Mouse (Mus musculus) urinary bladder, postnatal 14 days (tissue): ENCODE measurements around the gene Mettl13.
A peak's percentile ranks its signal among the peaks of the same experiment; 100 is the strongest.

Experiments used
- DNase-seq: peaks from one replicate; pipeline ENCODE4 v3.0.0; 2021; ENCODE audit warnings: low spot score

Mettl13 gene

GRCm38 (mm10) chr1:162532330-162532729 is 16.0 kb downstream of the Mettl13 start:
- DNase-seq = no peak

DNA sequence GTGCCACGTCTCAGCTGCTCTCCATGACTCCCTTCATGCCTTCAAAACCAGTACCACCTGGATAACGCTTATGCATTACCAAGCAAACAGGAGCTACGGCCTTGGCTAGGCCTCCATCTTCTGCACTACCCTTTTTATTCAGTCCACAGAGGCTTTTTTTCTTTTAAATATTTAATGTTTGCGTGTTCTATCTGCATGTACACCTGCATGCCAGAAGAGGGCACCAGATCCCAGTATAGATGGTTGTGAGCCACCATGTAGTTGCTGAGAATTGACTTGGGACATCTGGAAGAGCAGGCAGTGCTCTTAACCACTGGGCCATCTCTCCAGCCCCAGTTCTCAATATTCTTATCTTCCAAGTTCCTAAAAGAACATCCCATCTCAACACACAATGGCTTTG is 16.8 kb downstream of the Mettl13 start:
- DNase-seq = no peak

DNA sequence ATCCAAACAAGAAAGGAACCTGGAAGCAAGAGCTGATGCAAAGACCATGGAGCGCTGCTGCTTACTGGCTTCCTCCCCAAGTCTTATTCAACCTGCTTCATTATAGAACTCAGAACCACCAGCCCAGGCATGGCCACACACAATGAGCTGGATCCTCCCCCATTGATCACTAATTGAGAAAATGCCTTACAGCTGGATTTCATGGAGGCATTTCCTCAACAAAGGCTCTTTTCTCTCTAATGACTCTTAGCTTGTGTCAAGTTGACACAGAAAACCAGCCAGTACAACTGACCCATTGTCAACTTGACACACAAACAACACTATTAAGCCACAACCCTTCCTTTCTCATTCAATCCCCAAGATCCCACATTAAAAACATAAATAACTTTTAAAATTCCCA is 17.7 kb downstream of the Mettl13 start:
- no peak for DNase-seq

- no peak for DNase-seq
Observed at GRCm38 (mm10) chr1:162529651-162530050, 18.7 kb downstream of the Mettl13 start.

DNA sequence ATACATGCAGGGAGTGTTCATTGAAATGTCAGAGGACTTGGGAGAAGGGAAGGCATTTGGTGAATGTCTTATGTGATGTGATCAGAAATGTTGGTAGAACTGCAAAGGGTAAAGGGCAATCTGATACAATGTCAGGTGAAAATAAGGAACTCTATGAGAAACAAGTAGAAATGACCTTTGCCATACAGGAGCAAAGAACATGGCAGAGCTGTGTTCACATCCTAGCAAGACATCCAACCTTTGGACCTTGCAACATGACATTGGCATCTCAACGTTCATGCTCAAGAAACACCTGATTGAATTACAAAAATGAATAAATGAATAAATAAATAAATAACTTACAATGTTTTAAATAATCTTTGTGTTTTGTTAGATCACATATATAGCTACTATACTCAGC is 33.2 kb downstream of the Mettl13 start:
- DNase-seq = no peak

DNA sequence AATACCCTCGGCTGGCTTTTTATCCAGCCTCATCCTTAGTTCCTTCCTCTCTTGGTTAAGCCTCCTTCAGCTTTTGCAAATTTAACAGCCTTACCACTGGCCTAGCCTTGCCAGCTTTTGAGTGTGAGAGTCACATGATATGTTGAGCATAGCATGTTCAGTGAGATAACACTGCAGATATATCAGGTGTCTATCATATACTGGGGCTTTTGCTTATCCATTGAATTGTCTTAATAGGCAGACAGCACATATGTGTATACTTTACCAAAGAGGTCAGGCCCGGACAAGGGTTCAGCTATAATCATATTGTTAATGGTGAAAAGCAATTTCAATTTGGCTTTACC is 38.4 kb downstream of the Mettl13 start:
- no peak for DNase-seq

DNA sequence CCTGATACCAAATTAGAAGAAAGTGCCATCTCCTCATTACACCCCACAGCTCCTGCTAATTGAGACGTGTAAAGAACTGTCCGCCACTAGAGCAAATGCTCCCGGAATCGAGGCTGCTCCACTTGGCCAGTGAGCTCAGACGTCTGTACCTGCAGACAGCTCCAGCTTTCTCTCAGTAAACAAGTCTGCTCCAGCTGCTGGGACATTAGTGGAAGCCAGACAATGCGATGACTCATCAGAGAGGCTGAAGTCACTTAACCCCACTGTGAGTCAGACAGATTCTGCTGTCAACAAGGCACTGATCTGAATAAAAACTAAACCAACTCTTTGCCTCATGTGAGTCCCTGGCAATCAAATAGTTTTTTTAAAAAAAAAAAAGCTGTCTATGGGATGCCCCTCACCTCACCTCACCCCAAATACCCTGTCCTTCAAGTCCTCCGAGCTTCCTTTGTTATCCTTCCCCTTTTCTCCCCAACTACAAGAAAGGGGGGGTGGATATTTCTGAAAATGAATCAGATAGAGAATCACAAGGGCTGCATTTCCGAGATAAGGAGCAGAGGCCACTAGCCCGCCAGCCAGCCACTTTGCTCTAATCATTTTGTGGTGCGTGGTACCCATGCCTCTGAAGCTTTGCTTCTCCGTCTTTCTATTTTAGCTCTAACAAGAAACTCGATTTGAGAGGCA is 38.9 kb downstream of the Mettl13 start:
- peak; percentile 64 for DNase-seq

- DNase-seq = no peak
Observed at GRCm38 (mm10) chr1:162508211-162509005, 39.9 kb downstream of the Mettl13 start.

GRCm38 (mm10) chr1:162506516-162506915 is 41.8 kb downstream of the Mettl13 start:
- DNase-seq = no peak

GRCm38 (mm10) chr1:162505649-162506048 is 42.7 kb downstream of the Mettl13 start:
- no peak for DNase-seq
